Mouse (Mus musculus) spleen, postnatal 14 days (tissue): Measurements from ENCODE around the gene Rangap1.
A peak's percentile ranks its signal among the peaks of the same experiment; 100 is the strongest.

ENCODE experiments used
- DNase-seq, 2 experiments: peaks; one replicate each; pipeline ENCODE4 v3.0.0; 2021 to 2022; ENCODE audit warnings: low spot score in 2 of 2

The Rangap1 gene

DNA sequence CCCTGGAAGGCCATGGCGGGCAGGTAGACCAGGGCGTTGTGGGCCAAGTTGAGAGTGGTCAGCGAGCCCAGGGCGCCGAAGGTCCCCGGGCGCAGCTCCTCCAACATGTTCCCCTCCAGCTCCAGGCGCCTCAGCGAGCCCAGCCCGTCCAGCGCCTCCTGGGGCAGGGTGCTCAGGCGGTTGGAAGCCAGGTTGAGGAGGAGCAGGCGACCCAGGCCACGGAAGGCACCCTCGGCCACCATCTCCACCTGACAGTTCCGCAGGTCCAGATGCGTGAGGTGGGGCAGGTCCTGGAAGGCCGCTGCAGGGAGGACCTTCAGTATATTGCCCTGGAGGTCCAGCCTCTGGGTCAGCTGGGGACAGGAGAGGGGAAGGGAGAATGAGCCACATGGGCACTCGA is 50.4 kb downstream of the Rangap1 start:
- no peak for DNase-seq

DNA sequence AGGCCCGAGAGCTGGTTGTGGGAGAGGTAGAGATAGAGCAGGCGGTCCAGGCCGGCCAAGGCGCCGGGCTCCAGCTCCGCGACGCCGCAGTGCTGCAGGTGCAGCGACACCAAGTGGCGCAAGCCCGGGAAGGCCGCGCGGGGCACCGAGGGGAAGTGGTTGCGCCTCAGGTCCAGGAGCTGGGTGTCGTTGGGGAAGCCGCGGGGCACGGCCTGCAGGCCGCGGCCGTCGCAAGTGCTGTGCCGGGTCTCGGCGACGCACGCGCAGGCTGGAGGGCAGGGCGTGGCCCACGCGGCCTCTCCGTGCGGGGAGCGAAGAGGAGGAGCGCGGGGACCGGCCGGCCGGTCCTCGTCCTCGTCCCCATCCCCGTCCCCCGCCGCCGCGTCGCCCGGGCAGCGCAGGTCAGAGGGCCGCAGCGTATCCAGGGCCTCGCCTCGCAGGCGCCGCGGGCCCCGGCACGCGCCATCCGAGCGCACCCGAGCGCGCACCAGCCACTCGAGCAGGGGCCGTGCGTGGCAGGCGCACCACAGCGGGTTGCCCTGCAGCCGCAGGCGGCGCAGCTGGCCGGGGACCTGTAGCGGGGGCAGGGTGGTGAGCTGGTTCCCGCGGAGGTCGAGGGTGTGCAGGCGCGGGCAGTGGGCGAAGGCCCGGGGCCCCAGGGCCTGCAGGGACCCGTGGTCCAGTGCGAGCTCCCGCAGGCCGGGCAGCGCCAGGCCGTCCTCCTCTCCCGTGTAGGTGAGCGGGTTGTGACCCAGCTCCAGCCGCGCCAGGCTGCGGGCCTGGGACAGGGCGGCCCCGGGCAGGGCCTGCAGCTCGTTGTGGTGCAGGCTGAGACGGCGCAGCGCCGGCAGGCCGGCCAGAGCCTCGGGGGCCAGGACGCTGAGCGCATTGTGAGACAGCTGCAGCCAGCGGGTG is 51.1 kb downstream of the Rangap1 start:
- DNase-seq, result peak; percentile 69 to 82

DNA sequence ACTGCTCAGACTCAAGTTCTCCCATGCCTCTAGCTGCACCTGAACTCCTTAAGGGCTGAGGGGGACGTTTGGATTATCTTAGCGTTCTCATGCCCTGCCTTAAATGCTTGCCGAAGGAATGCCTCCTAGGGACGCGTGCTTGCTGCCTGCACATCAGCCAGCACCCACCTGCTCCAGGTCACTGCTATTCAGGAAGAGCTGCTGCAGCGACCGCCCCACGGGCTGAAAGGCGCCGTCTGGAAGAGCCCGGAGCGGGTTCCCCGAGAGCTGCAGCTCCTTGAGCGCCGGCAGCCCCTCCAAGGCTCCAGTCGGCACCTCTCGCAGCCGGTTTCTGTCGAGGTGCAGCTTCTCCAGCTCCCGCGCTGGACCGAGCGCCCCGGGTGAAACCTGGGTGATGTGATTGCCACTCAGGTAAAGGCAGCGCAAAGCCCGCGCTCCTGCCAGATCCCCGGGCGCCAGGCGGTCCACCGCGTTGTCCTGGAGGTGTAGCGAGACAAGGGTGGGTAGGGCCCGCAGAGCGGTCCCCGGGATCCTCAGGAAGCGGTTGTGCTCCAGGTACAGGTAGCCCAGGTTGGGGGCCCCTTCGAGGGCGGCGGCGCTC is 51.9 kb downstream of the Rangap1 start:
- DNase-seq, result no peak

DNA sequence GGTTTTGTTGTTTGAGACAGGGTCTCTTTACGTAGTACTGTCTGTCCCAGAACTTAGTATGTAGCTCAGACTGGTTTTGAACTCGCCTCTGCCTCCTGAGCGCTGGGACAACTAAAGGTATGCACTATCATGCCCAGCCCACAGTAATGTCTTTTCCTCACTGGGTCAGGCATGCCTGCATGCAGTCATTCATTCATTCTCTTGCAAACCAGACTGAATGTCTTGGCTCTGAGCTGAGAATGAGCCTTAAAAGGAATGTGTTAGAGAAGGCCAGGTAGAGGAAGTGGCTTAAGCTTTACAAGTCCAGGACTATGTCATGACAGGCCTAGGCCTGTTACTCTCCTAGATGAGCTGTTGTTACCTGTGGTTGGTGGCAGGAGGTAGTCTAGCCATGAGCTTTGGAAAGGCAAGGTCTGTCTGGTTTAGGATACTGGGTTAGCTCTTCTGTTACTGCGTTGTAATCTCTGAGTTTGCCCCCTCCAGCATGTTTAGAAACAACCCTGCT is 65.0 kb downstream of the Rangap1 start:
- DNase-seq, result no peak

DNA sequence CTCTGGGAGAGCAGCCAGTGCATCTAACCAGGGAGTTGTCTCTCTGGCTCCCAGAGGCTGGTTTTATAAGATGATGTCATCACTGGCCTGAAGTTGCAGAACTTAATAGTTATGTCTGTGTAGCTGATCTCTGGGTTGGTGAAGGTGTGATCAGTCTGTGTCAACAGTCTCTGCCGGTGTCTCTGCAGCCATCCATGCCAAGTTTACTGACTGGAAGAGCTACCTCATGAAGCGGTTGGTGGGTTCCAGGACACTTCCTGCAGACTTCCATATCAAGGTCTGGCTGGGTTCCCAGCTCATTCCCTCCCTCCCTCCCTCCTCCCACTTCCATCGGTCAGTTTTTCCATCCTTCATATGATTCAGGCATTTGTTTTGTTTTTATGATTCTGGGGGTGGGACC is 68.7 kb downstream of the Rangap1 start:
- DNase-seq, result no peak

DNA sequence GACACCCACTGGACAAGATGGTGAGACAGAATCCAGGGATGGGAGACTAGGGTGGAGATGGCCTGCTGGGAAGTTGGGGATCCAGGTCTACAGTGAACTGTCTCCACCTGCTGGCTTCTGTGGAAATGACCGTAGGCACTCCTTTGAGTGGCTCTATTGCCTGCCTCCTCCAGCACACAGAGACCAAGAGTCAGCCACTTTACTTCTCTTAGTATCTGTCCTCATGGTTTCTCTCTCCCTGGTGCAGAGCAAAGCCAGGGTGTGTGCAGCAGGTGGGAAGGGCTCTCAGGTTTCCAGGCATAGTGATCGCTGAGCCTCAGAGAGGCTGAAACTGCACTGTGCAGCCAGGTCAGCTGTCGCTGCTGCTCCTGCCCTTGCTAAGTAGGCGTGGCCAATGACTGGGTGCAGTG is 75.1 kb downstream of the Rangap1 start:
- no peak for DNase-seq

DNA sequence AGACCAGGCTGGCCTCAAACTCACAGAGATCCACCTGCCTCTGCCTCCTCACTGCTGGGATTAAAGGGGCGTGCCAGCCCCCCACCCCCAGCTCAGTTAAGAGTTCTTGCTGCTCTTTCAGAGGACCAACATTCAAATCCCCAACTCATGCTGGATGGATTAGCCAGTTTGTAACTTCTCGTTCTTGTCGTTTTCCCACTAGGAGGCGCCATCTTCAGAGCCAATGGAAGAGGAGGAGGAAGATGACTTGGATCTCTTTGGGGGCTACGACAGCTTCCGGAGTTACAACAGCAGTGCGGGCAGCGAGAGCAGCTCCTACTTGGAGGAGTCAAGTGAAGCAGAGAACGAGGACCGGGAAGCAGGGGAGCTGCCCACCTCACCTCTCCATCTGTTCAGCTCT is 78.4 kb downstream of the Rangap1 start:
- DNase-seq, result no peak

DNA sequence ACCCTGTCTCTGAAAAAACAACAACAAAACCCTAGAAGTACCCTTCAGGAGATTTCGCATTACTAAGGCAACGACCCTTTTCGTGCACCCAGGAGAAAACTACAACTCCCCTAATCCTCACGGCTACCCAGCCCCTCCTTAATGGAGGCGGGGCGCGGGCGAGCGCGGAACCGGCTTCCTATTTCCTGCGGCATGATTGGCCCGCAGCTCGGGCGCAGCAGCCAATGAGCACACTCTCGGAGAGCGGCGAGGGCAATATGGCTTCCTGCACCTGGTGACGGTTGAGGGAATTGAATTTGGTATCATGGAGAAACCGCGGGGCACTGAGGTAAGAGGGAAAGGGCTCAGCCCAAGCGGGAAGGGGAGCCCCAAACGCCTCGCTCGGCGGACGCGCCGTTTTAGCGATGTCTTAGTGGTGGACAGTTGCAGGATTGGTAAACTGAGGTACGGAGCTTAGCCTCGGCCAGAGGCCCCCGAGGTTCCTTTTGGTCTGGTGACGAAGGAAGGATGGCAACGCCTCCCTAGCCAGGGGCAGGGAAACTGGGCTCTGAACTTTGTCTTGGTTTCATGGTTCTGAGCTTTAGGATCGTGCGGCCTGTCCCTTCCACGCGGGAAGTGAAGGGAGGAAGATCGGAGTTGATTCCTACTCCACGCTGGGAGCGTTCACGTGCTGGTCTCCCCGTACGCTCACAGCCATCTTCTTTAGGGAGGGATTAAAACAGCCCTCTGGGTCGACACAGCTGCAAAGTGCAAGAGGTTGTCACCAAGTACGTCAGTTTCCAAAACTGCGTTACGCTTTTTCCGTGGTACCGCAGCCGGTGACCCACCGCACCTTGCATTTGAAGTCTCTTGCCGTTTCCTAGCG is 81.4 kb downstream of the Rangap1 start, which contains the start of gene L3mbtl2:
Gene L3mbtl2, plus strand, starts transcription at position 193 of the 865 bp plus-strand sequence.
- DNase-seq, result peak; percentile 82 to 88

DNA sequence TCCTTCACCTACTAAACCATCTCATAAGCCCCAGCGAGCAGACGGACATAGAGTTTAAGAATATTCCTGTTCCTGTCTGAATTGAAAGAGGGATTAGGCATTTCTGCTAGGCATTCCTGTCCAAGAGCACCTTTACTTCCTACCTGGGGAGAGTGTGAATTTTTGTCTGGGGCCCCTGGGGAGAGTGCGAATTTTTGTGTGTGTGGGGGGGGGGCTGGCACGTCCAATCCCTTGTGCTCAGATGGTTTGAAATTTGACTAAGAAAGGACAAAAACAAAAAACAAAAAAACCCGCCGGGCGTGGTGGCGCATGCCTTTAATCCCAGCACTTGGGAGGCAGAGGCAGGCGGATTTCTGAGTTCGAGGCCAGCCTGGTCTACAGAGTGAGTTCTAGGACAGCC is 82.0 kb downstream of the Rangap1 start:
- no peak for DNase-seq

DNA sequence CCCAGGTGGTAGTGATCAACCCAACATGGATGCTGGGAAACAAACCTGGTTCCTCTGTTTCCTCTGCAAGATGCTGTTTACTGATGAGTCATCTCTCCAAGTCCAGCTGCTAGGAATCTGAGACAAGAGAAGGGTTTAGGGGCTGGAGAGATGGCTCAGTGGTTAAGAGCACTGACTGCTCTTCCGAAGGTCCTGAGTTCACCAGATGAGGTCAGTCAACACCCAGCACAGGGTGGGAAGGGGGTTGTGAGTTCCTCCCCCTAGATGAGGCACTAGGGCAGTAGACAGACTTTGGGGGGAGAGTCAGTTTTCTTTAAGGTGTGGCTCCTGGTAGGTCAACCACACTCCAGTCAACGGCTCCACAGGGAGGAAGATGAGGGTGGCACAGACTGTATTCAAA is 83.6 kb downstream of the Rangap1 start:
- no peak for DNase-seq
